Mouse (Mus musculus): ENCODE results near the gene Gm45785. TPM values are rescaled to one million over a fixed set of nuclear protein-coding genes. Genes with fewer than 3 reads are reported as not detected.

The Gm45785 gene
- polyA plus RNA-seq, 1 experiment from 2014 or later, result not detected

- no peak for DNase-seq (ENCODE audit: low spot score)
Observed at GRCm38 (mm10) chr7:140802629-140803028, 53.5 kb downstream of the Gm45785 start.

GRCm38 (mm10) chr7:140798212-140798611, 57.9 kb downstream of the Gm45785 start:
- no peak overlapping the region for H3K27ac ChIP-seq (ENCODE audit: low read depth, low read length)
- WGBS, result 53% methylated on average over 2 of the region's 2 CpGs
- H3K4me3 ChIP-seq (ENCODE audit: low read depth, low read length), result no peak overlapping the region
- no peaks in the 10 kb centered on the region for H3K4me1 ChIP-seq (replicated peaks; ENCODE audit: control insufficient read depth, insufficient read depth, low read length)
- no peak overlapping the region for H3K9ac ChIP-seq (ENCODE audit: low read depth, low read length)
- H3K27me3 ChIP-seq (replicated peaks; ENCODE audit: control insufficient read depth, insufficient read depth, low read length), result no peaks in the 10 kb centered on the region
- no peaks in the 10 kb centered on the region for H3K36me3 ChIP-seq (ENCODE audit: control insufficient read depth, insufficient read depth, low read length)
- ATAC-seq (replicated peaks; ENCODE audit: low FRiP score), result no peak
- no peak for DNase-seq (ENCODE audit: low spot score)
- no peaks in the 10 kb centered on the region for H3K9me3 ChIP-seq (ENCODE audit: control insufficient read depth, low read length)
- no peak overlapping the region for H3K4me2 ChIP-seq

More at GRCm38 (mm10) chr7:140802629-140803028, 53.5 kb downstream of the Gm45785 start:
- 73% methylated on average over 6 of the region's 6 CpGs for WGBS
- Histone ChIP-seq H3K4me2 (no peak overlapping the region), H3K27ac (ENCODE audit: low read depth, low read length) (no peak overlapping the region), H3K4me3 (ENCODE audit: low read depth, low read length) (no peak overlapping the region), H3K36me3 (ENCODE audit: control insufficient read depth, insufficient read depth, low read length) (no peaks in the 10 kb centered on the region), H3K27me3 (replicated peaks; ENCODE audit: control insufficient read depth, insufficient read depth, low read length) (no peaks in the 10 kb centered on the region), H3K9ac (ENCODE audit: low read depth, low read length) (no peak overlapping the region), H3K9me3 (ENCODE audit: control insufficient read depth, low read length) (no peaks in the 10 kb centered on the region), H3K4me1 (replicated peaks; ENCODE audit: control insufficient read depth, insufficient read depth, low read length) (no peaks in the 10 kb centered on the region)
- no peak for ATAC-seq (replicated peaks; ENCODE audit: low FRiP score)

- H3K36me3 ChIP-seq (ENCODE audit: control insufficient read depth, insufficient read depth, low read length), result no peaks in the 10 kb centered on the region
- H3K4me1 ChIP-seq (replicated peaks; ENCODE audit: control insufficient read depth, insufficient read depth, low read length), result no peaks in the 10 kb centered on the region
- H3K9ac ChIP-seq (ENCODE audit: low read depth, low read length), result no peak overlapping the region
- ATAC-seq (replicated peaks; ENCODE audit: low FRiP score) (peak; percentile 43; the same call in 1 of the 2 replicates), DNase-seq (ENCODE audit: low spot score) (no peak)
- H3K9me3 ChIP-seq (ENCODE audit: control insufficient read depth, low read length), result no peaks in the 10 kb centered on the region
- no peak overlapping the region for H3K4me3 ChIP-seq (ENCODE audit: low read depth, low read length)
- no peaks in the 10 kb centered on the region for H3K27me3 ChIP-seq (replicated peaks; ENCODE audit: control insufficient read depth, insufficient read depth, low read length)
- H3K27ac ChIP-seq (ENCODE audit: low read depth, low read length), result no peak overlapping the region
- no peak overlapping the region for H3K4me2 ChIP-seq
- 80% methylated on average over 3 of the region's 3 CpGs for WGBS
Observed at GRCm38 (mm10) chr7:140797619-140798018, 58.5 kb downstream of the Gm45785 start.

GRCm38 (mm10) chr7:140793541-140793940, 62.6 kb downstream of the Gm45785 start:
- Histone ChIP-seq H3K4me2 (no peak overlapping the region), H3K4me1 (replicated peaks; ENCODE audit: control insufficient read depth, insufficient read depth, low read length) (no peaks in the 10 kb centered on the region), H3K9ac (ENCODE audit: low read depth, low read length) (no peak overlapping the region), H3K4me3 (ENCODE audit: low read depth, low read length) (no peak overlapping the region), H3K9me3 (ENCODE audit: control insufficient read depth, low read length) (no peaks in the 10 kb centered on the region), H3K27me3 (replicated peaks; ENCODE audit: control insufficient read depth, insufficient read depth, low read length) (no peaks in the 10 kb centered on the region), H3K36me3 (ENCODE audit: control insufficient read depth, insufficient read depth, low read length) (no peaks in the 10 kb centered on the region), H3K27ac (ENCODE audit: low read depth, low read length) (no peak overlapping the region)
- ATAC-seq (replicated peaks; ENCODE audit: low FRiP score) (no peak), DNase-seq (ENCODE audit: low spot score) (no peak)
- WGBS, result 70% methylated on average over 4 of the region's 4 CpGs

- no peak overlapping the region for H3K4me3 ChIP-seq (ENCODE audit: low read depth, low read length)
- no peaks in the 10 kb centered on the region for H3K27me3 ChIP-seq (replicated peaks; ENCODE audit: control insufficient read depth, insufficient read depth, low read length)
- ATAC-seq (replicated peaks; ENCODE audit: low FRiP score), result no peak
- no peaks in the 10 kb centered on the region for H3K4me1 ChIP-seq (replicated peaks; ENCODE audit: control insufficient read depth, insufficient read depth, low read length)
- no peaks in the 10 kb centered on the region for H3K36me3 ChIP-seq (ENCODE audit: control insufficient read depth, insufficient read depth, low read length)
- WGBS, result 81% methylated on average over 7 of the region's 7 CpGs
- no peak for DNase-seq (ENCODE audit: low spot score)
- no peak overlapping the region for H3K27ac ChIP-seq (ENCODE audit: low read depth, low read length)
- no peaks in the 10 kb centered on the region for H3K9me3 ChIP-seq (ENCODE audit: control insufficient read depth, low read length)
- no peak overlapping the region for H3K4me2 ChIP-seq
- no peak overlapping the region for H3K9ac ChIP-seq (ENCODE audit: low read depth, low read length)
Observed at GRCm38 (mm10) chr7:140788053-140788435, 68.1 kb downstream of the Gm45785 start.

GRCm38 (mm10) chr7:140787406-140788052, 68.6 kb downstream of the Gm45785 start, which contains the start of gene Syce1:
TSS of gene Syce1 (minus strand) at chr7:140787852.
- Histone ChIP-seq H3K9ac (ENCODE audit: low read depth, low read length) (no peak within 1 kb of the TSS), H3K4me2 (no peak within 1 kb of the TSS), H3K4me1 (replicated peaks; ENCODE audit: control insufficient read depth, insufficient read depth, low read length) (no peaks in the 10 kb centered on the region), H3K27ac (ENCODE audit: low read depth, low read length) (no peak within 1 kb of the TSS), H3K9me3 (ENCODE audit: control insufficient read depth, low read length) (no peaks in the 10 kb centered on the region), H3K36me3 (ENCODE audit: control insufficient read depth, insufficient read depth, low read length) (no peaks in the 10 kb centered on the region), H3K4me3 (ENCODE audit: low read depth, low read length) (no peak within 1 kb of the TSS), H3K27me3 (replicated peaks; ENCODE audit: control insufficient read depth, insufficient read depth, low read length) (no peaks in the 10 kb centered on the region)
- DNase-seq (ENCODE audit: low spot score) (no peak), ATAC-seq (replicated peaks; ENCODE audit: low FRiP score) (no peak; the same call in 1 of the 2 replicates)
- 69% methylated on average over 33 of the region's 33 CpGs for WGBS

- Histone ChIP-seq H3K27ac (ENCODE audit: low read depth, low read length) (no peak overlapping the region), H3K9ac (ENCODE audit: low read depth, low read length) (no peak overlapping the region), H3K36me3 (ENCODE audit: control insufficient read depth, insufficient read depth, low read length) (no peaks in the 10 kb centered on the region), H3K9me3 (ENCODE audit: control insufficient read depth, low read length) (no peaks in the 10 kb centered on the region), H3K4me3 (ENCODE audit: low read depth, low read length) (no peak overlapping the region), H3K4me1 (replicated peaks; ENCODE audit: control insufficient read depth, insufficient read depth, low read length) (no peaks in the 10 kb centered on the region), H3K27me3 (replicated peaks; ENCODE audit: control insufficient read depth, insufficient read depth, low read length) (no peaks in the 10 kb centered on the region), H3K4me2 (no peak overlapping the region)
- ATAC-seq (replicated peaks; ENCODE audit: low FRiP score), result no peak
- DNase-seq (ENCODE audit: low spot score), result no peak
- WGBS, result 83% methylated on average over 4 of the region's 4 CpGs
Observed at GRCm38 (mm10) chr7:140780548-140780947, 75.6 kb downstream of the Gm45785 start.

Other genes starting within 250 kb of the Gm45785 start
- not detected in 2 replicates for gene Olfr61, start 227.4 kb downstream of the Gm45785 start, polyA plus RNA-seq (2014; fragmentation: Nextera tagmentation; extraction: Ambion mirVana)
- not detected in 2 replicates for gene Olfr53, start 209.9 kb downstream of the Gm45785 start, polyA plus RNA-seq (2014; fragmentation: Nextera tagmentation; extraction: Ambion mirVana)
- gene Olfr539, start 196.4 kb downstream of the Gm45785 start, polyA plus RNA-seq (2014; fragmentation: Nextera tagmentation; extraction: Ambion mirVana), result not detected in 2 replicates
- not detected in 2 replicates for gene Olfr45, start 174.4 kb downstream of the Gm45785 start, polyA plus RNA-seq (2014; fragmentation: Nextera tagmentation; extraction: Ambion mirVana)
- not detected in 2 replicates for gene Olfr541, start 159.1 kb downstream of the Gm45785 start, polyA plus RNA-seq (2014; fragmentation: Nextera tagmentation; extraction: Ambion mirVana)
- gene Cyp2e1, start 92.6 kb downstream of the Gm45785 start, polyA plus RNA-seq (2014; fragmentation: Nextera tagmentation; extraction: Ambion mirVana), result not detected in 2 replicates
- 0.58 TPM in 1 of 2 replicates, not detected in the other for gene Syce1, start 68.5 kb downstream of the Gm45785 start, polyA plus RNA-seq (2014; fragmentation: Nextera tagmentation; extraction: Ambion mirVana)
- 0.63 and 0.96 TPM in 2 replicates for gene Zfp941, start 34.2 kb downstream of the Gm45785 start, polyA plus RNA-seq (2014; fragmentation: Nextera tagmentation; extraction: Ambion mirVana)
- 2.7 and 3.7 TPM in 2 replicates for gene Urah, start 21.3 kb downstream of the Gm45785 start, polyA plus RNA-seq (2014; fragmentation: Nextera tagmentation; extraction: Ambion mirVana)
- gene Scgb1c1, start 10.8 kb downstream of the Gm45785 start, polyA plus RNA-seq (2014; fragmentation: Nextera tagmentation; extraction: Ambion mirVana), result not detected in 2 replicates
- gene Odf3, start 8.5 kb downstream of the Gm45785 start, polyA plus RNA-seq (2014; fragmentation: Nextera tagmentation; extraction: Ambion mirVana), result not detected in 2 replicates
- gene Ric8a, start 626 bp upstream of the Gm45785 start, polyA plus RNA-seq (2014; fragmentation: Nextera tagmentation; extraction: Ambion mirVana), result 44.3 and 45.4 TPM in 2 replicates
- 21.5 and 25.1 TPM in 2 replicates for gene Bet1l, start 1.2 kb upstream of the Gm45785 start, polyA plus RNA-seq (2014; fragmentation: Nextera tagmentation; extraction: Ambion mirVana)
- 162 and 183 TPM in 2 replicates for gene Psmd13, start 25.6 kb upstream of the Gm45785 start, polyA plus RNA-seq (2014; fragmentation: Nextera tagmentation; extraction: Ambion mirVana)
- gene Sirt3, start 26.0 kb upstream of the Gm45785 start, polyA plus RNA-seq (2014; fragmentation: Nextera tagmentation; extraction: Ambion mirVana), result 19.9 and 24.5 TPM in 2 replicates
- gene Cox8b, start 44.1 kb upstream of the Gm45785 start, polyA plus RNA-seq (2014; fragmentation: Nextera tagmentation; extraction: Ambion mirVana), result 0.97 TPM in 1 of 2 replicates, not detected in the other
- gene Nlrp6, start 64.6 kb upstream of the Gm45785 start, polyA plus RNA-seq (2014; fragmentation: Nextera tagmentation; extraction: Ambion mirVana), result 1.3 and 1.9 TPM in 2 replicates
- gene Pgghg, start 85.1 kb upstream of the Gm45785 start, polyA plus RNA-seq (2014; fragmentation: Nextera tagmentation; extraction: Ambion mirVana), result 13.1 and 13.2 TPM in 2 replicates
- gene Ifitm5, start 94.0 kb upstream of the Gm45785 start, polyA plus RNA-seq (2014; fragmentation: Nextera tagmentation; extraction: Ambion mirVana), result 0.58 and 0.60 TPM in 2 replicates
- gene Gm45717, start 99.6 kb upstream of the Gm45785 start, polyA plus RNA-seq (2014; fragmentation: Nextera tagmentation; extraction: Ambion mirVana), result not detected in 2 replicates
- gene Ifitm2, start 99.7 kb upstream of the Gm45785 start, polyA plus RNA-seq (2014; fragmentation: Nextera tagmentation; extraction: Ambion mirVana), result 478 and 500 TPM in 2 replicates
- gene Ifitm1, start 110.9 kb upstream of the Gm45785 start, polyA plus RNA-seq (2014; fragmentation: Nextera tagmentation; extraction: Ambion mirVana), result 32.7 and 33.5 TPM in 2 replicates
- gene Ifitm3, start 154.4 kb upstream of the Gm45785 start, polyA plus RNA-seq (2014; fragmentation: Nextera tagmentation; extraction: Ambion mirVana), result 45.0 and 47.5 TPM in 2 replicates
- gene Ifitm6, start 161.6 kb upstream of the Gm45785 start, polyA plus RNA-seq (2014; fragmentation: Nextera tagmentation; extraction: Ambion mirVana), result 0.90 and 0.97 TPM in 2 replicates
- not detected in 2 replicates for gene Gm17387, start 172.8 kb upstream of the Gm45785 start, polyA plus RNA-seq (2014; fragmentation: Nextera tagmentation; extraction: Ambion mirVana)
- gene B4galnt4, start 204.8 kb upstream of the Gm45785 start, polyA plus RNA-seq (2014; fragmentation: Nextera tagmentation; extraction: Ambion mirVana), result 3.4 and 4.7 TPM in 2 replicates
- gene Pkp3, start 221.9 kb upstream of the Gm45785 start, polyA plus RNA-seq (2014; fragmentation: Nextera tagmentation; extraction: Ambion mirVana), result 1.9 and 2.7 TPM in 2 replicates
- 21.4 and 23.5 TPM in 2 replicates for gene Sigirr, start 244.2 kb upstream of the Gm45785 start, polyA plus RNA-seq (2014; fragmentation: Nextera tagmentation; extraction: Ambion mirVana)